Mouse (Mus musculus) adrenal gland, postnatal 4 days (tissue): Measurements from ENCODE around the gene Ap1b1. TPM values are rescaled to one million over a fixed set of nuclear protein-coding genes. Genes with fewer than 3 reads are reported as not detected.

ENCODE experiments used
- DNase-seq, 2 experiments: peaks; one replicate each; pipeline ENCODE4 v3.0.0; 2021 to 2022; ENCODE audit warnings: low spot score in 2 of 2, mixed read lengths in 2 of 2
- total RNA-seq, 2 experiments: library from RNA; stranded (reverse); gene quantifications; 2 replicates each; pipeline ENCODE4 v1.2.3; 2021

The Ap1b1 gene
- total RNA-seq, 2 experiments from 2014 or later = 69.9 to 78.3 TPM

- DNase-seq = no peak
Observed at GRCm38 (mm10) chr11:4984249-4984648, 2.4 kb upstream of the Ap1b1 start.

- no peak for DNase-seq
Observed at GRCm38 (mm10) chr11:4984799-4985198, 1.8 kb upstream of the Ap1b1 start.

GRCm38 (mm10) chr11:4987487-4987852 lies 846 bp downstream of the Ap1b1 start:
- DNase-seq = no peak

- no peak for DNase-seq
Observed at GRCm38 (mm10) chr11:4989187-4989586, 2.6 kb downstream of the Ap1b1 start.

GRCm38 (mm10) chr11:4992471-4992870 lies 5.8 kb downstream of the Ap1b1 start:
- no peak for DNase-seq

GRCm38 (mm10) chr11:4995676-4996075 lies 9.1 kb downstream of the Ap1b1 start:
- no peak for DNase-seq

- no peak for DNase-seq
Observed at GRCm38 (mm10) chr11:4996621-4997199, 10.1 kb downstream of the Ap1b1 start.

GRCm38 (mm10) chr11:4998352-4998751 lies 11.7 kb downstream of the Ap1b1 start:
- no peak for DNase-seq

- DNase-seq = no peak
Observed at GRCm38 (mm10) chr11:4998762-4999161, 12.1 kb downstream of the Ap1b1 start.

- DNase-seq = no peak
Observed at GRCm38 (mm10) chr11:5000241-5000640, 13.6 kb downstream of the Ap1b1 start.

GRCm38 (mm10) chr11:5002826-5003225 lies 16.2 kb downstream of the Ap1b1 start:
- no peak for DNase-seq

- DNase-seq = no peak
Observed at GRCm38 (mm10) chr11:5005528-5005927, 18.9 kb downstream of the Ap1b1 start.

- DNase-seq = no peak
Observed at GRCm38 (mm10) chr11:5007186-5007585, 20.6 kb downstream of the Ap1b1 start.

- DNase-seq = no peak
Observed at GRCm38 (mm10) chr11:5008867-5009266, 22.2 kb downstream of the Ap1b1 start.

- no peak for DNase-seq
Observed at GRCm38 (mm10) chr11:5009354-5010074, 22.9 kb downstream of the Ap1b1 start.

- no peak for DNase-seq
Observed at GRCm38 (mm10) chr11:5010205-5010604, 23.6 kb downstream of the Ap1b1 start.

GRCm38 (mm10) chr11:5011480-5011879 lies 24.9 kb downstream of the Ap1b1 start:
- DNase-seq = no peak

- no peak for DNase-seq
Observed at GRCm38 (mm10) chr11:5012213-5012715, 25.6 kb downstream of the Ap1b1 start.

GRCm38 (mm10) chr11:5015720-5016119 lies 29.1 kb downstream of the Ap1b1 start:
- DNase-seq = peak in 1 of 2 experiments; percentile 36

- no peak for DNase-seq
Observed at GRCm38 (mm10) chr11:5016286-5016685, 29.7 kb downstream of the Ap1b1 start.

GRCm38 (mm10) chr11:5017506-5017905 lies 30.9 kb downstream of the Ap1b1 start:
- no peak for DNase-seq

- DNase-seq = no peak
Observed at GRCm38 (mm10) chr11:5025108-5025507, 38.5 kb downstream of the Ap1b1 start.

- no peak for DNase-seq
Observed at GRCm38 (mm10) chr11:5028228-5028627, 41.6 kb downstream of the Ap1b1 start.
